Mouse (Mus musculus): ENCODE results near the gene Ern1. TPM values are rescaled to one million over a fixed set of nuclear protein-coding genes. Genes with fewer than 3 reads are reported as not detected.
A peak's percentile ranks its signal among the peaks of the same experiment; 100 is the strongest.
"Not testable (repeated sequence)": the region's sequence is repeated elsewhere in the genome, so short reads cannot be mapped to it uniquely, and the experiment has no call there.

Gene Ern1
- total RNA-seq, 2 experiments from 2014 or later: 10.4 to 11.3 TPM

DNA sequence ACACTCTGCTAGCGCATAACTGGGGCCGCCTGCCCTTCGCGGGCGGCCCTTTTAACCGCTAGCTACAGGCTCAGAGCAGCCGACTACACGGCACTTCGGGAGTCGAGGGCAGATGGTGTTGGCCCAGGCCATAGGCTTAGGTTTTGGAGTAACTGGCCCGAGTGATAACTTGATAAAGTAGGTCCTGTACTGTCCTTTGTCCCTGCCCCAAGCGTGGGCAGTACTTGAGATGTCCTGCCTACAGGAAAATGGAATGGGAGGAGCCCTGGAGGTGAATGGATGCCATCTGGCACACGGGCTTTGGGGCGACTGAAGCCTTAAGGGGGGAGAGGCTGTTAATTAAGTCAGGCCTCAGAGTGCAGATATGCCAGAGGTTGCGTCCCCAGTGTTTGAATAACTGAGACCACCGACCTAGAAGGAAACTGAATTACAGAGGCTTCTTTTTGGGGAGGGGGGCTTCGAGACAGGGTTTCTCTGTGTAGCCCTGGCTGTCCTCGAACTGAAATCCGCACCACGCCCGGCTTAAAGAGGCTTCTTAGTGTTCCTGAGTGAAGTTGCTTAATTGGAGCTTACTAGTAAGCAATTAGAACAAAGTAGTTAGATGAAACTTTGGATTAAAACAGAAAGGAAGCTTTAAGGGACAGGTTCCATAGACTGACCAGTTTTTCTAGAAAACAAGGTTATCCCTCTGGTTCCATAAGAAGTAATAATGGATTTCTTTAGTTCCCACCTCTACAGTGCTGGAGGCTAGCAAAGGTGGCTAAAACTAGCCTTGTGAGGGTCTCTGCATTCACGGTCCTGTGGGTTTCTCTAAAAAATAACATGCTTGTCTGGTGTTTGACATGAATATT is 13.9 kb upstream of the Ern1 start:
- intact Hi-C loops (cut with DNase I): loop anchor here (2.0 to 10.0 kb wide), 2 partner anchors 111 to 243 kb away; partner anchors contain the start of gene Tex2
- Histone ChIP-seq H3K27ac (peak overlapping the region; percentile 97), H3K4me3 (peak overlapping the region; percentile 76)
- DNase-seq (ENCODE audit: extremely low spot score in 1 of 2, low spot score in 2 of 2): peak; percentile 35 to 44
- no peak for TF ChIP-seq CTCF (IDR thresholded peaks at IDR 0.05)

DNA sequence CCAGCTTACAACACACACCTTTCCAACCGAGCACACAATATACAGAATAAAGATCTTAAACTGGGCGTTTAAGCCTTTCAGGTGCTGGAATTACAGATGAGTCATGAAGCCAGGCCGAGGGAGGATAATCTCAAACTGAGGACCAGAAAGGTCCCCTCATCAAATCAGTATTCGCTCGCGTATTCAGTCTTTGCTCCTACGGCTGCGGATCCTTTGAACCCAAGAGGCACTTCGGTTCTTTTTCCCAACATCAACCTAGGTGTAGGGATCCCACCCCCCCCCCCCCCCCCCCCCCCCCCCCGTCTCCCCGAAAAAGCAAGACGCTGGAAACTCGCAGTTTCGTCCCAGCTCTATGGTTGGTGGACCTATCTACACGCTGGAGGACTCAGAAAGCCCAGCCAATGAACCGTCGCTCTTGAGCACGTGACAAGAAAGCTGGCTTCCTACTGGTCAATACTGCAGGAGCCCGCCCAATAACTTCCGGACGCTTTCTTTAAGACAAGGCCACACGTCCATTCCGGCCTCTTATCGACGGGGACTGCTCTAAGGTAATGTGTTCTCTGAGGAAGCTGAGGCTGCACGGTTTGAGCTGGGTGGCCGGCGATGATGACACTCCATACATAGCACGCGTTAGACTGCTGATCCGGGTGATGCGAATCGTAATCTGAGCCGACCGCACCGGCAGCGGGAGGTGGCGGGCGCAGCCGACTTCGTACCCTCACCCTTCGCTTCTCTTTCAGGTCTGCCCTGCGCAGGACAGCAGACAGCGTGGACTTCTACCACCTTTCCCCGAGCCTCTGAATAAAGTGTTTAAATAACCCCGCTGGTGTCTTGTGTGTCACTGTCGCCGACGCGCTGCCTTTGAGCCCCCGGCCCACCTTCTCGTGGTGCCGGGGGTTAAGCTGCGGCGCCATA is 13.0 kb upstream of the Ern1 start:
- no peak for TF ChIP-seq CTCF (IDR thresholded peaks at IDR 0.05)
- Histone ChIP-seq H3K27ac (peak overlapping the region; percentile 97), H3K4me3 (peak overlapping the region; percentile 76)
- peak; percentile 89 to 95 for DNase-seq (ENCODE audit: extremely low spot score in 1 of 2, low spot score in 2 of 2)
- intact Hi-C loops (cut with DNase I): loop anchor here (2.0 to 10.0 kb wide), 2 partner anchors 112 to 244 kb away; partner anchors contain the start of gene Tex2

GRCm38 (mm10) chr11:106498739-106499379 is 11.2 kb upstream of the Ern1 start:
- DNase-seq (ENCODE audit: extremely low spot score in 1 of 2, low spot score in 2 of 2): no peak
- Histone ChIP-seq H3K27ac (no peak overlapping the region), H3K4me3 (no peak overlapping the region)
- intact Hi-C loops (cut with DNase I): no loop called here
- TF ChIP-seq CTCF (IDR thresholded peaks at IDR 0.05): no peak

DNA sequence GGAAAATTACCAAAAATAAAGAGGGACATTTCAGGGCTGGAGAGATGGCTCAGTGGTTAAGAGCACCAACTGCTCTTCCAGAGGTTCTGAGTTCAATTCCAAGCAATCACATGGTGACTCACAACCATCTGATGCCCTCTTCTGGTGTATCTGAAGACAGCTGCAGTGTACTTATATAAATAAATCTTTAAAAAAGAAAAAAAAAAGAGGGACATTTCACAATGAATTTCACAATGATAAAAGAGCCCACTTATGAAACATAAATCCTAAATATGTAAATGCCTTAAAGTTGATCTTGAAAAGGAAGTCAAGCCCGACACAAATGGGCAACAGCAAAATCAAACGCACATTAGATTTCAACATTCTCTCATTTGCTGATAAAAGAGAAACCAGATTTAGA is 10.3 kb upstream of the Ern1 start:
- intact Hi-C loops (cut with DNase I): no loop called here
- Histone ChIP-seq H3K27ac (no peak overlapping the region), H3K4me3 (no peak overlapping the region)
- TF ChIP-seq CTCF (IDR thresholded peaks at IDR 0.05): peak; percentile 26
- no peak for DNase-seq (ENCODE audit: extremely low spot score in 1 of 2, low spot score in 2 of 2)

DNA sequence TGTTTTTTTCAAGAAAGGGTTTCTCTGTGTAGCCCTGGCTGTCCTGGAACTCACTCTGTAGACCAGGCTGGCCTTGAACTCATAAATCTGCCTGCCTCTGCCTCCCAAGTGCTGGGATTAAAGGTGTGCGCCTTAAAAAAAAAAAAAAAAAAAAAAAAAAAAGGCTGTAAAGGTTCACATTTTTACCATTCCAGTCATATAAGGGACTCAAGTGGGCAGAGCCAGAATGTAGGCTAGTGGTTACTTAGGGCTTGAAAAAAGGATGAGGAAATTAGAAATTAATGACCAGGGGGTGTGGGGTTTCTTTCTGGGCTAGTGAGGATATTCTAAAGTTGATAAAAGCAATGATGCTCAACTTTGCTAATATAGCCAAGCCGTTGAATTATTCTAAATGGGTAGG is 9.4 kb upstream of the Ern1 start:
- intact Hi-C loops (cut with DNase I); H3K4me3 ChIP-seq; H3K27ac ChIP-seq; DNase-seq (ENCODE audit: extremely low spot score in 1 of 2, low spot score in 2 of 2): not testable (repeated sequence)

DNA sequence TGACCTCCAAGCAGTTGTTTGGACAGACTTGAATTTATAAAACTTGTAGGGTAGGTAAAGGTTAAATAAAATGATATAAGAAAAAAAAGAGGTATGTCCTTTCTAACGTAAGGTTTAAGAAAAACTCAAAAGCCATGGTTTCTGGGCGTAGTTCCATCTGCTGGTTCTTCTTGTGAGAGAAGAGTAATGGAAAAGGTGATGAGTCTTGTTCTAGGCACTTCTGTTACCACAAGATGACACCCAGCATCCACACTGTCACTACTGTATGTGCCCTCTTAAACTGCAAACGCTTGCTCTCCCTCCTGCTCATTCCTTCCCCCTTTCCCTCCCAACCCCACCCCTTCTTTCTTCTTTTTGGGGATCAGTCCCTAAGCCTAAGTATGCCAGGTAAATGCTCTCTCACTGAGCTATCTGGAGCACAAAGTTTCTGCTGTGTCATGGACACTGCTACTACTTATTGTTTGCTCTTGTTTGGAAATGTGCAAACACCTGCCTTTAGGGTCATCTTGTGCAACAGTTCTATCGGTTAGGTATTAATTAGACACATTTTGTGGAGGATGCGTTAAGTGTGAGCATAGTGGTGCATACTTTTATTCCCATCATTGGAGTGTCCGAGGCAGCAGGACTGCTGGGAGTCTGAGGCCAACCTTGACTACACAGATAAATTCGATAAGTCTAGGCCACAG is 5.5 kb upstream of the Ern1 start:
- no peak for TF ChIP-seq CTCF (IDR thresholded peaks at IDR 0.05)
- no peak for DNase-seq (ENCODE audit: extremely low spot score in 1 of 2, low spot score in 2 of 2)
- H3K27ac ChIP-seq: no peak overlapping the region
- no peak overlapping the region for H3K4me3 ChIP-seq
- intact Hi-C loops (cut with DNase I): no loop called here

GRCm38 (mm10) chr11:106491393-106491792 is 3.7 kb upstream of the Ern1 start:
- no peak overlapping the region for H3K4me3 ChIP-seq
- peak; percentile 76 for TF ChIP-seq CTCF (IDR thresholded peaks at IDR 0.05)
- DNase-seq (ENCODE audit: extremely low spot score in 1 of 2, low spot score in 2 of 2): no peak
- H3K27ac ChIP-seq: no peak overlapping the region
- intact Hi-C loops (cut with DNase I): loop anchor here (1.0 kb wide), 1 partner anchor 73 kb away; no protein-coding TSS in a partner anchor

DNA sequence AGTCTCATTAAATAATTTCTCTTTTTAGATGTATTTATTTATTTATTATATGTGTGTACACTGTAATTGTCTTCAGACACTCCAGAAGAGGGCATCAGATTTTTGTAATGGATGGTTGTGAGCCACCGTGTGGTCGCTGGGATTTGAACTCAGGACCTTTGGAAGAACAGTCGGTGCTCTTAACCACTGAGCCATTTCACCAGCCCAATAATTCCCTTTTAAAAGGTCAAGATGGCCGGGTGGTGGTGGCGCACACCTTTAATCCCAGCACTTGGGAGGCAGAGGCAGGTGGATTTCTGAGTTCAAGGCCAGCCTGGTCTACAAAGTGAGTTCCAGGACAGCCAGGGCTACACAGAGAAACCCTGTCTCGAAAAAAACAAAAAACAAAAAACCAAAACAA is 2.9 kb upstream of the Ern1 start:
- DNase-seq (ENCODE audit: extremely low spot score in 1 of 2, low spot score in 2 of 2); H3K4me3 ChIP-seq; H3K27ac ChIP-seq; intact Hi-C loops (cut with DNase I): not testable (repeated sequence)

GRCm38 (mm10) chr11:106490057-106490456 is 2.4 kb upstream of the Ern1 start:
- no peak for DNase-seq (ENCODE audit: extremely low spot score in 1 of 2, low spot score in 2 of 2)
- H3K4me3 ChIP-seq: no peak overlapping the region
- intact Hi-C loops (cut with DNase I): no loop called here

GRCm38 (mm10) chr11:106489036-106489693 is 1.5 kb upstream of the Ern1 start:
- TF ChIP-seq CTCF (IDR thresholded peaks at IDR 0.05): no peak
- no peak overlapping the region for H3K27ac ChIP-seq
- H3K4me3 ChIP-seq: no peak overlapping the region
- no peak for DNase-seq (ENCODE audit: extremely low spot score in 1 of 2, low spot score in 2 of 2)
- intact Hi-C loops (cut with DNase I): no loop called here

More at GRCm38 (mm10) chr11:106490057-106490456, 2.4 kb upstream of the Ern1 start:
- no peak for TF ChIP-seq CTCF (IDR thresholded peaks at IDR 0.05)
- H3K27ac ChIP-seq: no peak overlapping the region
